Mouse (Mus musculus) spleen, adult 2 months (tissue): ENCODE results near the gene Filip1l.

Experiments
- CTCF ChIP-seq: fragments of 200-500 bp; IDR thresholded peaks from 2 replicates; pipeline ENCODE4 v1.5.1; 2011; ENCODE audit warnings: mild to moderate bottlenecking, inconsistent platforms; ENCODE audit not compliant: insufficient read depth, insufficient read length, insufficient replicate concordance; ENCODE audit errors: extremely low read depth
- POLR2A ChIP-seq: fragments of 200-500 bp; IDR thresholded peaks from 2 replicates; pipeline ENCODE4 v1.6.1; 2011; ENCODE audit warnings: low read depth, low read length, inconsistent platforms

GRCm38 (mm10) chr16:57478451-57478850 lies 125.6 kb downstream of the Filip1l start:
- TF ChIP-seq CTCF (no peak), POLR2A (no peak)
